Mouse (Mus musculus): ENCODE measurements around the gene Chrna1.

DNA sequence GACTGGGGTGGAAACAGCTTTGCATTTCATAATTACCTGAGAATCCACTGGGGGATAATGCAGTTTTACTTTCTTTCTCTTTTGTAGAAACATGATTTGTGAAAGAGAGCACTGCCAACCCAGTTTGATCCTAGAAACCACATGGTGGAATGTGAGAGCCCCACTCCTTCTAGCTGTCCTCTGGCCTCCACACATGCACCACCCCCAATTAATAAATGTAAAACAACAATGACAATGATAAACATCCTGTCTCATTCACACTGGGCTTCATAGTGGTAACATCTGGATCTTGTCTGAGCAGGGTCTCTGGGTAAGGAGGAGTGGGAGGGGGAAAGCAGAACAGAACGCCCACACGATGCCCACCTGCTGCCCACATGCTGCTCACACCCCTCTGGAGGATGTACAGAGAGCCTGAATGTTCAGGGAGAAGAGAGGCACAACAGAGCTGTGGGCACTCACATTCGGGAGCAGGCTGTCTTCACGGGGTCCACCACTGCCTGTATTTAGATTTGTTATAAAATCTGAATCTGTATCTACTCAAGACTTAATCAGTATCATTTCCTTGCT lies 38.4 kb upstream of the Chrna1 start:
- TF ChIP-seq POLR2A (IDR thresholded peaks at IDR 0.05; ENCODE audit: borderline replicate concordance, extremely low read depth, low read depth, low read length) (no peak), CTCF (IDR thresholded peaks at IDR 0.05; ENCODE audit: insufficient read depth, low read length) (no peak)

Measured in lung, adult 2 months (tissue).